Mouse (Mus musculus) retina, embryonic 14.5 days (tissue): ENCODE results near the gene Kcnc3.

Source experiments
- DNase-seq: peaks from one replicate; pipeline ENCODE4 v3.0.0-alpha.2; 2015; ENCODE audit warnings: low spot score

Gene Kcnc3

GRCm38 (mm10) chr7:44590402-44591347 is at the start of gene Kcnc3:
Kcnc3 (plus strand) TSS chr7:44590664.
- DNase-seq, result peak; percentile 93

GRCm38 (mm10) chr7:44542555-44542954 is 47.9 kb upstream of the Kcnc3 start:
- no peak for DNase-seq

GRCm38 (mm10) chr7:44543071-44543470 is 47.4 kb upstream of the Kcnc3 start:
- DNase-seq, result no peak

- DNase-seq, result no peak
Measured at GRCm38 (mm10) chr7:44546274-44546673, 44.2 kb upstream of the Kcnc3 start.

- DNase-seq, result no peak
Measured at GRCm38 (mm10) chr7:44547041-44547440, 43.4 kb upstream of the Kcnc3 start.

GRCm38 (mm10) chr7:44547725-44548124 is 42.7 kb upstream of the Kcnc3 start:
- DNase-seq, result no peak

- peak; percentile 100 for DNase-seq
Measured at GRCm38 (mm10) chr7:44548497-44549087, 41.9 kb upstream of the Kcnc3 start, which contains the start of gene Pold1. Pold1 (minus strand) TSS chr7:44548849.

- no peak for DNase-seq
Measured at GRCm38 (mm10) chr7:44549621-44550408, 40.6 kb upstream of the Kcnc3 start.

- no peak for DNase-seq
Measured at GRCm38 (mm10) chr7:44550409-44550678, 40.1 kb upstream of the Kcnc3 start.

GRCm38 (mm10) chr7:44551301-44551700 is 39.2 kb upstream of the Kcnc3 start:
- no peak for DNase-seq

- DNase-seq, result no peak
Measured at GRCm38 (mm10) chr7:44551731-44552130, 38.7 kb upstream of the Kcnc3 start.

- no peak for DNase-seq
Measured at GRCm38 (mm10) chr7:44552141-44552908, 38.1 kb upstream of the Kcnc3 start.

- DNase-seq, result peak; percentile 93
Measured at GRCm38 (mm10) chr7:44553196-44553764, 37.2 kb upstream of the Kcnc3 start.

GRCm38 (mm10) chr7:44553826-44554225 is 36.6 kb upstream of the Kcnc3 start, which contains the start of gene Nr1h2:
Nr1h2 (minus strand) TSS chr7:44553951.
- DNase-seq, result peak; percentile 97

- DNase-seq, result no peak
Measured at GRCm38 (mm10) chr7:44557629-44558028, 32.8 kb upstream of the Kcnc3 start.

GRCm38 (mm10) chr7:44560435-44561400 is 29.7 kb upstream of the Kcnc3 start:
- peak; percentile 89 for DNase-seq

- no peak for DNase-seq
Measured at GRCm38 (mm10) chr7:44563284-44563683, 27.2 kb upstream of the Kcnc3 start.

- no peak for DNase-seq
Measured at GRCm38 (mm10) chr7:44564486-44564885, 26.0 kb upstream of the Kcnc3 start.

GRCm38 (mm10) chr7:44565414-44565813 is 25.1 kb upstream of the Kcnc3 start:
- DNase-seq, result no peak

- no peak for DNase-seq
Measured at GRCm38 (mm10) chr7:44568803-44569202, 21.7 kb upstream of the Kcnc3 start.
